In the genomic region with DNA sequence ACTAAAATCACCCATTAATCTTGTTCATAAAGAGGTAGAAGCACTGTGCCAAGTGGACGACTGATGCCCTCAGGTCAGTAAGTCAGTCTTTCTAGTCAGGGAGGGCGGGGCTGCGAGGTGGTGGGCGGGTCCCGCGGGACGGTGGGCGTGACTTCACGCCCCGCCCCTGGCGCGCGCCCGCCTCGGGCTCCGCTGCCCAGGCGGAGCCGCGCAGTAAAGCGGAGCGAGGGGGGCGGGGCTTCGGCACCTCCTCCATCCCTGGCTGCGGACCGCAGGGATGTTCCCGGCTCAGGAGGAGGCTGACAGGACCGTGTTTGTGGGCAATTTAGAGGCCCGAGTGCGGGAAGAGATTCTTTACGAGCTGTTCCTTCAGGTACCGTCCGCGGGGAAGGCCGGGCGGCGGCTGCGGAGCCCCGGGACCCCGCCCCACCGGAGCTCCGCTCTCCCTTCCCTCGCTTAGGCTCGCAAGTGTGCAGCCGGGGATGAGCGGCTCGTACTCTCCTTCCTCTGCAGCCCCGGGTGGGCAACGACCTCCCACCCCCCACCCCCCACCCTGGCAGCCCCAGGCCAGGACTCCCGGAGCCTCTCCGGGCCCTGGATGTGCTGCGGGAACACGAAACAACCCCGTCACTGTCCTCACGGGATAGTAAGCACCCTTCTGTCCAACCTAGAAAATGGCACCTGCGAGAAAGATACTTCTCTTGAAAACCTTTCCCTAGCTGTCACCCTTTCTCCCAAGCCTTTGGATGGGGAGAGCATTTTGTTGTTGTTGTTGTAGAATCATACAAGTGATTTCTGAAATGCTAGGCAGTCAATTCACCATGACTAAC, we compare ENCODE assay signal across 8 mouse cellular contexts. TPM values are rescaled to one million over a fixed set of nuclear protein-coding genes. Genes with fewer than 3 reads are reported as not detected.
DNase-seq lines count a peak whose midpoint lies in the region; ATAC-seq and TF ChIP-seq lines count a peak whose summit lies in the region.

Rbm11 (plus strand) TSS at position 174 of the 830 bp plus-strand sequence.

- peak; percentile 20 to 44 for DNase-seq in CD8-positive naive resting alpha-beta T cell, adult 2 months (ENCODE audit: low read depth in 2 of 2, low spot score in 2 of 2)
- DNase-seq in kidney, postnatal 36 days, result peak; percentile 85 to 95
- DNase-seq in liver, embryonic 14.5 days (ENCODE audit: low read depth in 3 of 3, low spot score in 3 of 3), result peak; percentile 38 to 55 (median 48)
- DNase-seq in neural tube, embryonic 10.5 days (ENCODE audit: extremely low spot score, low spot score), result peak; percentile 82

- under 1% methylated on average over 55 of the region's 55 CpGs for WGBS in forebrain, embryonic 12.5 days
- under 1% methylated on average over 52 of the region's 55 CpGs for whole genome bisulfite sequencing in heart, embryonic 16.5 days
- under 1% methylated on average over 48 of the region's 55 CpGs for WGBS in liver, embryonic 14.5 days (ENCODE audit: insufficient replicate concordance)
- WGBS in stomach, embryonic 15.5 days, result under 1% methylated on average over 55 of the region's 55 CpGs

- no peaks in the 10 kb centered on the region for H3K27me3 ChIP-seq in forebrain, embryonic 12.5 days
- no peaks in the 10 kb centered on the region for H3K27me3 ChIP-seq in heart, embryonic 16.5 days (ENCODE audit: control insufficient read depth, insufficient read depth, low read length)
- no peaks in the 10 kb centered on the region for H3K27me3 ChIP-seq in liver, embryonic 14.5 days (ENCODE audit: control insufficient read depth, insufficient read depth, low read length)
- 0 out of 2 replicates have a peak, but pooled peaks cover 2% of the 10 kb centered on the region for H3K27me3 ChIP-seq in stomach, embryonic 15.5 days (replicated peaks)

- TF ChIP-seq CTCF in liver, embryonic 14.5 days (IDR thresholded peaks at IDR 0.05; ENCODE audit: low read depth), result no peak

- H3K4me2 ChIP-seq in forebrain, embryonic 12.5 days, result peak within 1 kb of the TSS; percentile 79
- H3K4me2 ChIP-seq in heart, embryonic 16.5 days (ENCODE audit: low read depth, low read length), result peak within 1 kb of the TSS; percentile 95
- peak within 1 kb of the TSS; percentile 74 for H3K4me2 ChIP-seq in liver, embryonic 14.5 days (ENCODE audit: low read depth)
- peak within 1 kb of the TSS; percentile 95 for H3K4me2 ChIP-seq in stomach, embryonic 15.5 days

- ATAC-seq in cerebellum, adult (ENCODE audit: insufficient number of reproducible peaks, low FRiP score, low TSS enrichment), result peak; percentile 94
- ATAC-seq in forebrain, embryonic 12.5 days (ENCODE audit: low FRiP score), result peak; percentile 98
- ATAC-seq in heart, embryonic 16.5 days (replicated peaks; ENCODE audit: extremely low read depth, insufficient read depth, low FRiP score), result peak; percentile 99
- peak; percentile 97 for ATAC-seq in liver, embryonic 14.5 days (ENCODE audit: insufficient read depth)
- peak; percentile 97 for ATAC-seq in stomach, embryonic 15.5 days (ENCODE audit: insufficient read depth, low FRiP score, low read depth)

- H3K4me1 ChIP-seq in forebrain, embryonic 12.5 days, result peaks cover 5% of the 10 kb centered on the region
- H3K4me1 ChIP-seq in heart, embryonic 16.5 days (ENCODE audit: control insufficient read depth, insufficient read depth, low read length), result no peaks in the 10 kb centered on the region
- peaks cover 0 to 3% of the 10 kb centered on the region in 2 experiments; a peak in 1 of 4 replicates for H3K4me1 ChIP-seq in liver, embryonic 14.5 days (replicated peaks; ENCODE audit: control insufficient read depth in 2 of 2, insufficient read depth in 2 of 2, low read length in 1 of 2)
- no peaks in the 10 kb centered on the region for H3K4me1 ChIP-seq in stomach, embryonic 15.5 days

- no peak for TF ChIP-seq EP300 in liver, embryonic 14.5 days (IDR thresholded peaks at IDR 0.05; ENCODE audit: low read depth)

- 0 out of 2 replicates have a peak within 1 kb of the TSS, but pooled peaks have one; percentile 61 for H3K27ac ChIP-seq in forebrain, embryonic 12.5 days
- H3K27ac ChIP-seq in heart, embryonic 16.5 days (ENCODE audit: low read length), result no peak within 1 kb of the TSS
- no peak within 1 kb of the TSS for H3K27ac ChIP-seq in liver, embryonic 14.5 days
- H3K27ac ChIP-seq in stomach, embryonic 15.5 days, result no peak within 1 kb of the TSS

- H3K9me3 ChIP-seq in forebrain, embryonic 12.5 days, result no peaks in the 10 kb centered on the region
- H3K9me3 ChIP-seq in heart, embryonic 16.5 days (replicated peaks; ENCODE audit: control insufficient read depth, low read length), result no peaks in the 10 kb centered on the region
- no peaks in the 10 kb centered on the region for H3K9me3 ChIP-seq in liver, embryonic 14.5 days (ENCODE audit: control insufficient read depth, low read length)
- H3K9me3 ChIP-seq in stomach, embryonic 15.5 days, result no peaks in the 10 kb centered on the region

- peak within 1 kb of the TSS; percentile 68 for H3K9ac ChIP-seq in forebrain, embryonic 12.5 days
- H3K9ac ChIP-seq in heart, embryonic 16.5 days (ENCODE audit: low read length), result peak within 1 kb of the TSS; percentile 68
- peak within 1 kb of the TSS; percentile 4 for H3K9ac ChIP-seq in liver, embryonic 14.5 days (replicated peaks)
- H3K9ac ChIP-seq in stomach, embryonic 15.5 days, result 0 out of 2 replicates have a peak within 1 kb of the TSS, but pooled peaks have one; percentile 12

- no peaks in the 10 kb centered on the region for H3K36me3 ChIP-seq in forebrain, embryonic 12.5 days (replicated peaks)
- no peaks in the 10 kb centered on the region for H3K36me3 ChIP-seq in heart, embryonic 16.5 days (ENCODE audit: control insufficient read depth, insufficient read depth)
- no peaks in the 10 kb centered on the region for H3K36me3 ChIP-seq in liver, embryonic 14.5 days (replicated peaks; ENCODE audit: control insufficient read depth, insufficient read depth, low read depth)
- H3K36me3 ChIP-seq in stomach, embryonic 15.5 days, result no peaks in the 10 kb centered on the region

- peak within 1 kb of the TSS; percentile 73 for H3K4me3 ChIP-seq in forebrain, embryonic 12.5 days (replicated peaks)
- H3K4me3 ChIP-seq in heart, embryonic 16.5 days (ENCODE audit: low read length), result peak within 1 kb of the TSS; percentile 75
- H3K4me3 ChIP-seq in liver, embryonic 14.5 days (ENCODE audit: insufficient read depth in 1 of 2, low read depth in 2 of 2, low read length in 2 of 2), result peak within 1 kb of the TSS; percentile 59 to 63
- H3K4me3 ChIP-seq in stomach, embryonic 15.5 days (replicated peaks), result peak within 1 kb of the TSS; percentile 75

RNA-seq across cellular contexts. Expression of gene Rbm11, which starts in this region (rescaled TPM):
- 0.92 and 1.0 TPM in 2 replicates for polyA plus RNA-seq in forebrain, embryonic 12.5 days (2016; fragmentation: Nextera tagmentation; extraction: Ambion mirVana)
- polyA plus RNA-seq in heart, embryonic 16.5 days (2015; fragmentation: Nextera tagmentation; extraction: Ambion mirVana), result 0.12 and 0.20 TPM in 2 replicates
- polyA plus RNA-seq in liver, embryonic 14.5 days (2012; rRNA removed), result 0.02 TPM in 1 of 2 replicates, not detected in the other
- not detected in 2 replicates for polyA plus RNA-seq in liver, embryonic 14.5 days (2014; fragmentation: Nextera tagmentation; extraction: Ambion mirVana)
- polyA plus RNA-seq in stomach, embryonic 15.5 days (2015; fragmentation: Nextera tagmentation; extraction: Ambion mirVana), result 0.39 and 0.48 TPM in 2 replicates

Comparison
In these comparisons a context has a peak if more than half of its experiments do, and no peak if none do; other contexts are left out.
1. Peak in ATAC-seq, H3K4me3 ChIP-seq, H3K9ac ChIP-seq and H3K4me2 ChIP-seq in heart, embryonic 16.5 days; RNA of the gene not detected or under 1 TPM.
2. Peak in DNase-seq, ATAC-seq, H3K4me3 ChIP-seq, H3K9ac ChIP-seq and H3K4me2 ChIP-seq in liver, embryonic 14.5 days; RNA of the gene not detected or under 1 TPM.
3. Peak in ATAC-seq, H3K4me3 ChIP-seq, H3K9ac ChIP-seq and H3K4me2 ChIP-seq in stomach, embryonic 15.5 days; RNA of the gene not detected or under 1 TPM.
4. DNase-seq: peak in every context shown above with its lines; median percentile 90 in kidney, postnatal 36 days; 82 in neural tube, embryonic 10.5 days; 48 in liver, embryonic 14.5 days; 32 in CD8-positive naive resting alpha-beta T cell, adult 2 months.
5. H3K9ac ChIP-seq: peak in every context shown above with its lines; median percentile 68 in forebrain, embryonic 12.5 days; 68 in heart, embryonic 16.5 days; 12 in stomach, embryonic 15.5 days; 4 in liver, embryonic 14.5 days.